Mouse (Mus musculus) lung, adult 2 months (tissue): ENCODE data around the gene Slc37a2.

ENCODE experiments used
- CTCF ChIP-seq: fragments of 200-500 bp; IDR thresholded peaks from 2 replicates; pipeline ENCODE4 v1.5.1; 2011; ENCODE audit warnings: mild to moderate bottlenecking, low read length, control low read depth; ENCODE audit not compliant: insufficient read depth
- POLR2A ChIP-seq: fragments of 200-500 bp; IDR thresholded peaks from 2 replicates; pipeline ENCODE4 v1.6.1; 2011; ENCODE audit warnings: low read depth, mild to moderate bottlenecking, control low read depth, low read length, borderline replicate concordance; ENCODE audit errors: extremely low read depth

DNA sequence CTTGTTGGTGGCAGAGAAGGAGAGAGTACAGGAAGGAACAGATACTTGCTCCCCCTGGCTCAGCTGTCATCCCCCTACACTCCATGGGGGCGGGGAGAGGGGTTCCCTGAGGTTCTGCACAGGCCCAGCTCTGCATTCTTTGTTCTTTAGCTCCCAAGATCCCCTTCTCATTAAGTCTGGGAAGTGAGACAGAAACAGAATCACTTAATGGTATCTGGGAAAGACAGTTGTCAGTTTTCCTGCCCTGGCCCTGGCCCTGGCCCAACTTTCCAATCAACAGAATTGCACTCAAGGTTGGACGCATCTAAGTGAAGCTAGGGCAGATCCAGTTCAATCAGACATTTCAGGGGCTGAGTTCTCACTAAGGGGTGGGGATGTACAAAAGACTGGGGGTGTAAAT, 72.4 kb downstream of the Slc37a2 start:
- TF ChIP-seq CTCF = no peak
- no peak for TF ChIP-seq POLR2A
